Mouse (Mus musculus) erythroblast, embryonic 14.5 days (primary cell): ENCODE measurements around the gene Vwde.

ENCODE experiments used
- GATA1 ChIP-seq: IDR thresholded peaks from 2 replicates; pipeline ENCODE4 v1.6.1; 2012; ENCODE audit warnings: low read length, inconsistent platforms, mixed read lengths
- TAL1 ChIP-seq: IDR thresholded peaks from 3 replicates; pipeline ENCODE4 v1.6.1; 2012; ENCODE audit warnings: low read length, inconsistent platforms, mixed read lengths

- no peak for TF ChIP-seq GATA1
- TF ChIP-seq TAL1 = no peak
Measured at GRCm38 (mm10) chr6:13108662-13109061, 116.1 kb downstream of the Vwde start.
